Mouse (Mus musculus): ENCODE measurements around the gene Gpx3. TPM values are rescaled to one million over a fixed set of nuclear protein-coding genes. Genes with fewer than 3 reads are reported as not detected.
"Not testable (repeated sequence)": the region's sequence is repeated elsewhere in the genome, so short reads cannot be mapped to it uniquely, and the experiment has no call there.

Gene Gpx3
- total RNA-seq, 2 experiments from 2014 or later, result 8.6 to 9.7 TPM

DNA sequence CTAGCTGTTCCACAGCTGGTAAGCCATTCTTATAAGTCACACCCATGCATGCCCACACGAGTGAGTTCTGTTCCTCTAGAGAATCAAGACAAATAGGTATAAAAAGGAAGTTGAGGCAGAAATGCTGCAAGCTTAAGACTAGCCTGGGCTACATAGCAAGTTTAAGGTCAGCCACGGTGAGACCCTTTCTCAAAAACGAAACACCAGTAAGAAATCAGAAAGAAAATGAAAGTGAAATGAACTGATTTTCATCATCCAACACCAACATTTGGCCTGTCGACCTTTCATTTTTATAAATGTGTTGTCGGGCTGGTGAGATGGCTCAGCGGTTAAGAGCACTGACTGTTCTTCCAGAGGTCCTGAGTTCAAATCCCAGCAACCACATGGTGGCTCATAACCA is 23.4 kb upstream of the Gpx3 start:
- no peak for DNase-seq (ENCODE audit: low spot score in 2 of 2)
- intact Hi-C loops (cut with DNase I), result loop anchor here (1.0 kb wide), 1 partner anchor 105 kb away; no protein-coding TSS in a partner anchor

DNA sequence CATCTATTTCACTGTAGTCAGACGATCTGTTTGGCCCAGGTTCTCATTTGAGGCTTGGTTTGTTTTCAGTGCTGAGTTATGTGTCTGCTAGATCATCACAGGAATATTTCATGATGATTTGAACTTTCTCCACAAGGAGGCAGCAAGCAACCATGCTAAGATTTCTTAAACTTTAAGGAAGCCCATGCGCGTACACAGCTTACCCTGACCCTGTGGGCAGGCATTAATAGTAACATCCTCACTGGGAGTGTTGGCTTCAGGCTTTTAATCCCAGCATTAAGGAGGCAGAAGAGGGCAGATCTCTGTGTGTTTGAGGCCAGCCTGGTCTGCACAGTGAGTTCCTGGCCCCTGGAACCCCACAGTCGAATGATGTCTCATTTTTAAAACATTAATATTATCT is 22.8 kb upstream of the Gpx3 start:
- peak; percentile 64 to 77 for DNase-seq (ENCODE audit: low spot score in 2 of 2)
- intact Hi-C loops (cut with DNase I), result loop anchor here (1.0 kb wide), 1 partner anchor 105 kb away; no protein-coding TSS in a partner anchor

DNA sequence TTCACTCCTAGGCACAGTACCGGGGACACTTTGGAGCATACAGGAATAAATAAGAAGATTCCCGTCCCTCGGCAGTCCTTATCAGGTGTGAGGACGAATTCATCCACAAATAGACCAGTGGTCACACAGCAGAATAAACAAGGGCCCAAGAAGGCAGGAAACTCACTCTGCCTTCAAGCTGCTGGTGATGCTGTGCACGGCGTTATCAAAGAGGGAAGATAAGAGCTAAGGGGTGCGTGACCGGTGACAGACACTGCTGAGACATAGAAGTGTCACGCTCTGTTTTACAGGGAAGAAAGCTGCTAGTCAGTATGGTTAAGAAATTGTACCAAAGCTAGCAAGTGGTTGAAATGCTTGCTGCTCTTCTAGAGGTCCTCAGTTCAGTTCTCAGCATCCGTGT is 22.3 kb upstream of the Gpx3 start:
- intact Hi-C loops (cut with DNase I), result loop anchor here (1.0 to 10.0 kb wide), 4 partner anchors 47 to 275 kb away; partner anchors contain the start of gene Slc36a3
- DNase-seq (ENCODE audit: low spot score in 2 of 2), result no peak

DNA sequence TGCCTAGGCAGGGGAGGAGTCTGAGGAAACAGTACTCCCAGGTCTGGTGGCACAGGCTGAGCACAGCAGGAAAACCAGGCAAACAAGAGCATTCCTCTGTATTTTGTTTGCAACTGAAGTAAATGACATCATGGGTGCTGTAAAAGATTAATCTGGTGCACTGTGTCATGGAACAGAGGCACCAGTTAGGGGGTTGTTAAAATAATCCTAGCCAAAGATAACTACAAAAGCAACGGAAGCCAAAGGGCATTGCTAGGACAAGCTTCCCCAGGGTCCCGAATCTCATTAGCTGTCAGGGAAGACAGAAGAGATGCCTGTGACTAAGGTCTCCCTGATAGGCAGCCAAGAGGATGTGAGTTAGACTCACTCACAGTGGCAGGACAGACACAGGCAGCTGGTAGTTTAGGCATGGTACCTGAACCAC is 21.2 kb upstream of the Gpx3 start:
- intact Hi-C loops (cut with DNase I), result loop anchor here (2.0 to 10.0 kb wide), 3 partner anchors 46 to 274 kb away; partner anchors contain the start of gene Slc36a3
- DNase-seq (ENCODE audit: low spot score in 2 of 2), result no peak

DNA sequence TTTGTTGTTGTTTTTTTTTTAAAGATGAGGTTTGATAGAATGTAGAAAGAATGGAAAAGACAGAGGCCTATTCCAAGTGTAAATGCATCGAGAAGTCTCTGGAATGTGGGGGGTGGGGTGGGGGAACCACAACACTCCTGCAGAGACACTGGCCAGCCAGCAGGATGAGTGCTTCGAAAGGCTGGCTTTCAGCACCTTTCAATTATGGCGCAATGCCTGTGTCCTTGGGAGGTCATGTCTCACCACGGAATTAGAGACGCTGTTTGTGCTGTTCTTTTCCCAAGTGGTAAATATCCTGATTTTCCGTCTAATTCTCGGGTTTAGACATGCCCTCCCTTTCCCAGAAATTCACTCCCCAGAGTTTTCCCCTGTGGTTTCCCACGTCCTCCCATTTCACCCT is 19.6 kb upstream of the Gpx3 start:
- intact Hi-C loops (cut with DNase I), result loop anchor here (5.0 to 10.0 kb wide), 2 partner anchors 155 to 272 kb away; partner anchors contain the start of gene Slc36a3
- DNase-seq (ENCODE audit: low spot score in 2 of 2), result no peak

DNA sequence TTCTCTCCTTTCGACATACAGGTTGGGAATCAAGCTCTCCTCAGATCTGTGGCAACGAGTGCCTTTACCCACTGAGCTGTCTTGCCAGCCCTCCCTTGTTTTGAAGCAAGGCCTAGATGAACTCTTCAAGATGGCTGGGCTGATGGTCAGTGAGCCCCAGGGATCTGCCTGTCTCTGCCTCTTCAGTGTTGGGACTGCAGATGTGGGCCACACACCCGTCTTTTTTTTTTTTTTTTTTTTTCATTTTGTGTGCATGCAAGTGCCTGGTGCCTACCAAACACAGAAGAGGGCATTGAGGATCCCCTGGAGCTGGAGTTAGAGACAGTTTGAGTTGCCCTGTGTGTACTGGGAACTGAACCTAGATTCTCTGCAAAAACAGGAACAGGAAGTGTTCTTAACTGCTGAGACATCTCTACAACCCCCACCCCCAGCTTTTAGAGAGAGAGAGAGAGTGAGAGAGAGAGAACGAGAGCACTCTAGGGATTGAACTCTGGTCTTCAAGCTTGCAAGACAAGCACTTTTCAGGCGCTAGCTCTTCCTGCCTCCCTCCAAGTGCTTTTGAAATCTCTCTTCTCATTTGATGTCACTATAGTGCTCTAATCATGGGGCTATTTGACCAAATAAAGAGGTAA is 17.9 kb upstream of the Gpx3 start:
- intact Hi-C loops (cut with DNase I), result loop anchor here (5.0 to 10.0 kb wide), 2 partner anchors 153 to 270 kb away; partner anchors contain the start of gene Slc36a3
- DNase-seq (ENCODE audit: low spot score in 2 of 2), result no peak

DNA sequence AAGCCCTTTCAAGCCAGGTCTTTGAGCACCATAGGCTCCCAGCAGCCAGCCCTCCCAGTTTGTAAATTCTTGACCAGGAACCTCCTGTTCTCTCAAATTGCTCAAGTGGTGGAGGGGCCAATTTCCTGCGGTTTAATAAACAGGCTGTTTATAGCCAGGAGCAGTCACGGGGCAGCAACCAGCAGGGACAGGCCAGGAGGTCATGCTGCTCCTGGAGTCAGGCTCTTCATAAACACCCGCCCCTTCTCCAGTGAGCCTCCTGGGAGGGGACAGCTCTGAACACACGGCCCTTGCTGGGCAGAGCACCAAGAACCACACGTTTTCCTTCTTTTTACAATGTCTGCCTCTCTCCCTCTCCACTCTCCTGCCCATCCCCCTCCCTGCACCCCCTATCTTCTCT is 17.3 kb upstream of the Gpx3 start:
- intact Hi-C loops (cut with DNase I), result loop anchor here (5.0 to 10.0 kb wide), 3 partner anchors 152 to 502 kb away; partner anchors contain the start of gene Slc36a3
- no peak for DNase-seq (ENCODE audit: low spot score in 2 of 2)

DNA sequence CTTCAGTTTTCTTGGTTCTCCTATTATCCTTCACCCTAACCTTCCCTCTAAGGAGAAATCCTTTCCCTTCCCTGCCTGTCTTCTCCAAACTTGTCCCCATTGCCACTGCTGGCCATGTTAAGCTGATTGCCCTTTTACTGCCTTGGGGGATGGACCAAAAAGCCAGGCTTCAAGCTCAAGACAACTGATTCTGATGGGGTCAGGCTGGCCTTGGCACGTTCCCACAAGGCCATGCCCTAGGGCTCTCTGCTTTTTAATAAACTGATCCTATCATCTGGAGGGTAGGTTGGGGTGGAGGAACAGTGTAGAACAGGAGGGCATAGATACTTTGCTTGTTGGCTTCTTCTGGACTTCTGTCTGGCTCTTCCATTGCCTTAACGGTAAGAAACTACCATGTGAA is 16.8 kb upstream of the Gpx3 start:
- DNase-seq (ENCODE audit: low spot score in 2 of 2), result no peak
- intact Hi-C loops (cut with DNase I), result loop anchor here (5.0 to 10.0 kb wide), 2 partner anchors 269 to 502 kb away; partner anchors contain the start of gene Slc36a3

DNA sequence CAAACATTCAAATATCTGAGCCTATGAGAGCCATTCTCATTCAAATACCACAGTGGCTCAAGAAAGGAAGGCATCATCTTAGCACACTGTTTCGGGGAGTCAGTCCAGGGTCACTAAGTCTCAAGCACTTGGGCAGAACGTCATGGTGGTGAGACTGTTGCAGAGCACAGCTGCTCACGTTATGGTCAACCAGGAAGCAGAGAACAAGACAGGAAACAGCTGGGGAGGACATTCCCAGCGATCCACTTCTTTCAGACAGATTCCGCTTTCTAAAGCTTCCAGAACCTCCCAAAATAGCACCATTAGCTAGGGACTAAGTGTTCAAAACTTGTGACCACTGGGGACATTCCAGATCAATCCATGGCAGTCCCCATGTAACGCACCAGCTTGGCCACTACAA is 14.3 kb upstream of the Gpx3 start:
- intact Hi-C loops (cut with DNase I), result loop anchor here (5.0 to 10.0 kb wide), 2 partner anchors 267 to 499 kb away; partner anchors contain the start of gene Slc36a3
- DNase-seq (ENCODE audit: low spot score in 2 of 2), result no peak

DNA sequence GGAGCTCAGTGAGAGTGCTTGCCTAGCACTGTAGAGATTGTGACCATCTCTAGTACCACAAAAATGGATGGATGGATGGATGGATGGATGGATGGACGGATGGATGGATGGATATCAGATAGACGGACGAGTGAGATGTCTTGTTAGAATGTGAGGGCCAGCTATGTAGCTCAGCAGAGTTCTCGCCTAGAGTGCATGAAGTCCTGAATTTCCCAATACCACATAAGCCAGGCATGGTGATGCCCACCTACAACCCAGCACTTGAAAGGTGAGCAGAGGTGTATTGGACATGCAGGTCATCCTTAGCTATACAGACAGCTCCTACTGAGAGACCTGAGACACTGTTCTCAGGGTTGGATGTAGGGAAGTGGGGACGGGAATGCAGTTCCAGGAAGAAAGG is 10.9 kb upstream of the Gpx3 start:
- DNase-seq (ENCODE audit: low spot score in 2 of 2), result no peak
- intact Hi-C loops (cut with DNase I), result no loop called here

DNA sequence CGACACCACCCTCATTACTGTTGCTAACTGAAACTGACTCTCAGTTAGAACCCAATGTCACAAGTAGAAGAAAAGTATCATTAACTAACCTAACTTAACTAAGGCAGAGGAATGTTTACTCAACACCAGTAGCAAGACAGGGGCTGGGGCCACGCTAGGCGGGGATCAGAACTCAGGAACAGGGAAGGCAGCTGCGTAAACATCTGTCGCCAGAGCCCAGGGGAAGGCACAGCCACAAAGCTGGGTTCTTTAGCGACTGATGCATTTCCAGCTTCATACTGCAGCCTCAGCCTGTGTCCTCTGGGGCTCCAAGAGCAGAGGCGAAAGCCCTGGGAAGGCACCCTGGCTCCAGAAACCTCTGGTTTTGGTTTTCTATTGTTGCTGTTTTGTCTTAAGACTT is 10.2 kb upstream of the Gpx3 start:
- intact Hi-C loops (cut with DNase I), result no loop called here
- DNase-seq (ENCODE audit: low spot score in 2 of 2), result no peak

DNA sequence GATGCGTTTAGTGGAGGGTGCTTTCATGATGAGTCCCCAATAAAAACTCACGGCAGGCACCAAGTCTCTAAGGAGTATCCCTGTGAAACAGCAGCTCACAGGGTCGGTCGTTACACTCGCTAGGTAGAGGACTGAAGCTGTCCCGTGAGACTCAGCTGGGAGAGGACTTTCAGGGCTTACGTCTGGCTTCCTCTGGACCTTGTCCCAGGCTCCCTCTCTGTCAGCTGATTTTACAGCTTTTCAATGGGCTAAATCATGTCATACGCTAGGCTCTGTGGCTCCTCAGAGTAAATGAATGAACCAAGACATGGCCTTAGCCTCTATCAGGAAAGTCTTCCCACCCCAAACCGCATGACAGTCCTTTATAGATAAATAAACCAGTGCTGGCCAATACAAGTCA is 7.7 kb upstream of the Gpx3 start:
- DNase-seq (ENCODE audit: low spot score in 2 of 2), result no peak
- intact Hi-C loops (cut with DNase I), result no loop called here

DNA sequence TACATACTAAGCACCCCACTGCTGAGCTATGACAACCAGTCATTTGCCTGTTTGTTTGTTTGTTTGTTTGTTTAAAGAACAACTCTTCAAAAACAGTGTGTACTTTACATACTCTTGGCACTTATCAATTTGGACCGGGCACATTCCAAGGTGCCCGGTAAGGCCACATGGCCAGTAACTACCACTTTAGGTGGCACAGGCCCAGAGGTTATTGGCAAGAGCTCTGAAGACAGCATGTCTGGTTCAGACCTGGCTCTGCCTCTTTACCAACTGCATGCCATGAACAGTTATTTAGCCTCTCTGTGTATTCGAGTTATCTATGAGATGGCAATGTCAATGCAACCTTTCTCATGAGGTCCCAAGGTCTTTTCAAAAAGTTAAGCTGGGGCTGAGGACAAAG is 5.6 kb upstream of the Gpx3 start:
- intact Hi-C loops (cut with DNase I); DNase-seq (ENCODE audit: low spot score in 2 of 2): not testable (repeated sequence)

DNA sequence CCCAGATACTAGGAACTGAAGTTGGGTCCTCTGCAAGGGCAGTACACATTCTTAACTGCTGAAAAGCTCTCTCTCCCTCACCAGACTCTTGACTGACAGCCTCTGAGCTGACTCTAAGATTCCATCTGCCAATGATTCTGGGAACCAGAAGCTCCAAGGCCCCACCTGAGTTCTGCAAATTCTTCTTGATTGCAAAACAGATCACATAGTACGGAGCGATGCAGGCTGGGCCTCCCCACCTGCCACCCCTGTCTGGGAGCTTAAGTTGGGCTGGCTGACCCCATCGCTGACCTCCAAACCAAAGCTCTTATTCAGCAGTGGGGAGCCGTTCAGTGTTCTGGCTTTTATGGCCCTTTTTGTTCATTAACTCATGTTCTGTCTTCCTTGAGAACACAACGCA is 4.8 kb upstream of the Gpx3 start:
- intact Hi-C loops (cut with DNase I), result no loop called here
- no peak for DNase-seq (ENCODE audit: low spot score in 2 of 2)

DNA sequence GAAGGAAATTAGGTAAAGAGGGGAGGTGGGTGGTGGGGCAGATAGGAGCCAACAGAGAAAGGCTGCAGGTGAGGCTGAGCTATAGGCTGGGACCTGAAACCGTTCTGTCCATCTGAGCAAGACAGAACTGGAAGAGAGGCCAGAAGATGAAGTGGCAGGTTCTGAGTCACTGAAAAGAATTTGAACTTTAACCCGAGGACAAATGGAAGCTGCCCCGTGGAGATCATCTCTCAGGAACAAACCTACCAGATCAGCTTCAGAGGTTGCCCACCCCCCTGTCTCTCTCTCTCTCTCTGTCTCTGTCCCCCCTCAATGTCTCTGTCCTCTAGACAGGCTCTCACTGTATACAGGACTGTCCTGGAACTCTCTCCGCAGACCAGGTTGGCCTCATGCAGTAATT is 2.6 kb upstream of the Gpx3 start:
- intact Hi-C loops (cut with DNase I), result no loop called here
- no peak for DNase-seq (ENCODE audit: low spot score in 2 of 2)

DNA sequence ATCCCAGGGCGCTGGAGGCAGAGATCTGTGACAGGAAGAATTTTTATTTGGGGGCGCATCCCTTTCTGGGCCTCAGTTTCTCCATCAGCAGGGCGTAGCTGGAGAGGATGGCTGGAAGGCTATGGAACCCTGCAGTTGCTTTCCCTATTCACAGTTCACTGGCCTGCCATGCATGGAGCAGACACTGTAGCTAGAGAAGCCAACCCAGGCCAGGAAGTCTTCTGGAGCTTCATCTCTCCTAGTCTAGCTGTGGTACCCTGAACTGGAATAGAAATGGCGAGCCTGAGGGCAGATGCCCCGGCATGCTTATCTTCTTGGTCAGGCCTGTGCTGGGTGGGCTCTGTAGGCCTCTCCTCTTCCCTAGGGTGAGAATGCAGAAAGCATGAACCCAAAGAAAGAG is 1.1 kb downstream of the Gpx3 start:
- DNase-seq (ENCODE audit: low spot score in 2 of 2), result no peak
- intact Hi-C loops (cut with DNase I), result no loop called here

DNA sequence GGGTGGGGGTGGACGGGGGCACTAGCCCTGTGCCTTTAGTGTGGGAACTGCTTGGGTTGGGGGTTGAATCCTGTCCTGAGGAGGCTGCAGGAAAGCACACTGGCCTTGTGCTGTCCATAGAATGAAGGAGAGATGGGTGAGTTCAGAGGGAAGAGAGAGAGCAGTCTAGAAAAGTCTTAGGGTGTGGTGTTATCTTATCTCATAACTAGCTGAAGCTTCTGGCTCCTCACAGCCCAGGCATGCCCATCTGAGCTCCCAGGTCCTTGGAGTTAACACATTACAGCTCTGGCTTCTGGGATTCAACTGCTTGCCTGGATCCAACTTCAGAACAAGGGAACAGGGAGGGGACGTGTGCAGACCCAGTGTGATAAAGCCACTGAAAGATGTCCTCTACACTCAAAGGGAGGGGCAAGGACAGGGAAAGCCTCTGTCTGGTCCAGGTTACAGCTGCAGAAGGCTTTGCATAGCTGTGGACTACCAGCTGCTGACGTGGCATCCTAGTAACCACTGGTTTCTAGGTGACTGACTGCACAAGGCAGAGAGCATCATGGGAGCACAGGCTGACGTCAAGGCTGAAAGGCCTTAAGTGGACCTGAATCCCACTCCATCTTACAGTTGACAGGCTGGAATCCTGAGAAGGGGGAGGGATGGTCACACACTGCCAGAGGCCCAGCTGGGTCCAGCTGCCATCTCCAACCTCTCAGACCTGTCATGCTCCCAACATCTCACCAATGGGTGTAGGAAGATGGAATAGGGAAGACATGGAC is 1.9 kb downstream of the Gpx3 start:
- no peak for DNase-seq (ENCODE audit: low spot score in 2 of 2)
- intact Hi-C loops (cut with DNase I), result no loop called here

DNA sequence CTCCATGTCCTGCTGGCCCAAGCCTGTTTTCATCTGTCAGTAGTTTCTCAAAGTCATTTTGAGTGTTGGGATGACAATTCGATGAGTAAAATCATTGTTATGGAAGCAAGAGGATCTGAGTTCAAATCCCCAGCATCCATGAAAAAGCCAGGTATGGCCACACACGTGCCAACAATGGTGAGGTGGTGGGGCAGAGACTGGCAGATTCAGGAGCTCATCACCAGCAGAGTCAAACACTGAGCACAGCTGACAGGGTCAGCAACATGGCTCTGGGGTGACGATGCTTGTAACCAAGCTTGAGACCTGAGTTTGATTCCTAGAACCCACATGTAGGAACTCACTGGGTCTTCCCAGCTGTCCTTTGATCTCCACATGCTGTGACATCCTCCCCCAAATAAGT is 2.8 kb downstream of the Gpx3 start:
- DNase-seq (ENCODE audit: low spot score in 2 of 2), result no peak
- intact Hi-C loops (cut with DNase I), result no loop called here

DNA sequence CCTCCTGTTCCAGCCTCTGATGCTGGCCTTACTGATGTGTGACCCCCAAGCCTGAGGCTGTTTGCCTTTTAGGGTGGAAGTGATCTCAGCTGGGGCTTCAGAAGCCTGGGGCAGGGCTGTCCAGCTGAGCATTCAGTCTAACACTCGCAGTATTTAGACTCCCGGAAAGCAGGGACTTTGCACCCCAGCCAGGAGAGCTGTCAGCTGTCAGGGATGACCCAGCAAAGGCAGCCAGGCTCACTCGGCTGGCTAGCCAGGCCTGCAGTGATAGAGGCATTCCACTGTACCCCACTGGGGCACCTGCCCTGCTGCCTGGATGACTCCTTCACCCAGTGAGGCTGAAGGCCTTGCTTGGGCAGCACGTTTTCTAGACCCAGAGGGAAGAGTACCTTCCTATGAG is 3.7 kb downstream of the Gpx3 start:
- intact Hi-C loops (cut with DNase I), result no loop called here
- DNase-seq (ENCODE audit: low spot score in 2 of 2), result no peak

DNA sequence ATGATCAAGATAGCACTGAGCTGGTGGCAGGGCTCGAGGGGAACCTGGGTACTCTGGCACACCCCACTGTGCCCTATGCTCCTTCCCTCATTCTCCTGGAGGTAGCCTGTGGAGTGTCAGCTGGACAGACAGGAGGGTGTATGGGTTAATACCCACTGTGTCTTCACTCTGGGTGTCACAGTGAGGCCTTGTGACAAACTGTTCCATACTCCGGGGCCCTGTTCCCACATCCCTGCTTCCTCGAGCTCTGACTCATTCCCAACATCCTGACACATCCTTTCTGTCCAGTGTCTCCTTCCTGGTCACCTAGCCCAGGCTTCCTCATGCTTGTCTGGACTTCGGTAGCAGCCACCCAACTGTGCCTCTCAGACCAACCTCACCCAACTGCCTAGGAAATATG is 4.2 kb downstream of the Gpx3 start:
- DNase-seq (ENCODE audit: low spot score in 2 of 2), result no peak
- intact Hi-C loops (cut with DNase I), result no loop called here

DNA sequence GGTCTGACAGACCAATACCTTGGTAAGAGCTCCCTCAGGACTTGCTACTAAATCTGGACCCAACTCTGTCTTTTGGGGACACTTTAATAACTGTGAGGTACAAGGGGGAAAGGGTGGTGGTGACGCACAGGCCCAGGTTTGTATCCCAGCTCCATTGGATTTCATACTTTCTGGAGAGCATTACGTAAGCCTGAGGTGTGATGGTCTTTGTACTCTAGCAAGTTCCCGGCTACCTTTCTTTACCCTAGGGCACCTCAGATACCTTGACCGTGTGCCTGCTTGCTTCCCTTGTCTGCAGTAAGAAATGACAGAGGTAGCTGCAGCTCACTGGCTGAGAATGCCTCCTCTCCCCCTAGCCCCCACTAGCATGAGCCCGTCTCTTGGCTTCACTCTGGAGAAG is 5.0 kb downstream of the Gpx3 start:
- intact Hi-C loops (cut with DNase I), result no loop called here
- DNase-seq (ENCODE audit: low spot score in 2 of 2), result no peak
